Mouse (Mus musculus): ENCODE measurements around the gene Polr1a.

Polr1a gene

GRCm38 (mm10) chr6:71997215-71997614 lies 88.4 kb downstream of the Polr1a start:
- no peak for DNase-seq (ENCODE audit: low spot score)

GRCm38 (mm10) chr6:71999917-72000512 lies 91.2 kb downstream of the Polr1a start:
- no peak for DNase-seq (ENCODE audit: low spot score)

GRCm38 (mm10) chr6:72001220-72001777 lies 92.4 kb downstream of the Polr1a start:
- no peak for DNase-seq (ENCODE audit: low spot score)

GRCm38 (mm10) chr6:72007411-72008212 lies 98.8 kb downstream of the Polr1a start:
- DNase-seq (ENCODE audit: low spot score): no peak

GRCm38 (mm10) chr6:72008213-72008655 lies 99.4 kb downstream of the Polr1a start:
- DNase-seq (ENCODE audit: low spot score): no peak

- no peak for DNase-seq (ENCODE audit: low spot score)
Measured at GRCm38 (mm10) chr6:72009454-72009853, 100.6 kb downstream of the Polr1a start.

GRCm38 (mm10) chr6:72014033-72014432 lies 105.2 kb downstream of the Polr1a start:
- DNase-seq (ENCODE audit: low spot score): no peak

- no peak for DNase-seq (ENCODE audit: low spot score)
Measured at GRCm38 (mm10) chr6:72018052-72018451, 109.2 kb downstream of the Polr1a start.

GRCm38 (mm10) chr6:72025497-72025896 lies 116.6 kb downstream of the Polr1a start:
- DNase-seq (ENCODE audit: low spot score): no peak

- DNase-seq (ENCODE audit: low spot score): no peak
Measured at GRCm38 (mm10) chr6:72028079-72028478, 119.2 kb downstream of the Polr1a start.

GRCm38 (mm10) chr6:72029674-72030073 lies 120.8 kb downstream of the Polr1a start:
- no peak for DNase-seq (ENCODE audit: low spot score)

Measured in urinary bladder, postnatal 14 days (tissue).